Mouse (Mus musculus): ENCODE measurements at regions not wholly inside any gene's neighbourhood (a gene's known extent, or its start where the extent isn't known, plus 50 kb on each side); places are given as distances from the start of the nearest gene placed in this dataset.
A peak's percentile ranks its signal among the peaks of the same experiment; 100 is the strongest.

GRCm38 (mm10) chr9:116511450-116511849 lies 336.3 kb upstream of the Tgfbr2 start:
- peak; percentile 9 for DNase-seq

DNA sequence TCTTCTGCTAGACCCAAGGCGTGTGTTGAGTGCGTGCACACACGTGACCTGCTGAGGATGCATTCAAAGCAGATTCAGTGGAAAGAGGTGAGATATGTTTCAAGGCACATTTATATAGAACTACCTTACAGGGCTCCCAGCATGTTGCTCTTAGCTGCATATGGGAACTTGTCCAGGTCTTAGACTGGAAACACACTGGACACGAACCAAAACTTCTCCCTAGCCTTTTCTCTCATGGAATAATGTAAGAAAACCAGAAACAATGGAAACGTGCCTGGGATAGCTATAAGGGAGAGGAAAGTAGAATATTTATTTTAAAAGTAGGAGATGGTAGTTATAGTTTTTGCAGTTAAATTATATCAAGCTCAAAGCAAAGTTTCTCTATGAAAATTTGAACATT lies 332.6 kb upstream of the Tgfbr2 start:
- DNase-seq, result no peak

GRCm38 (mm10) chr9:116502831-116503230 lies 327.7 kb upstream of the Tgfbr2 start:
- no peak for DNase-seq

GRCm38 (mm10) chr9:116500951-116501350 lies 325.8 kb upstream of the Tgfbr2 start:
- no peak for DNase-seq

GRCm38 (mm10) chr9:116491227-116491626 lies 316.1 kb upstream of the Tgfbr2 start:
- no peak for DNase-seq

GRCm38 (mm10) chr9:116489787-116490186 lies 314.6 kb upstream of the Tgfbr2 start:
- DNase-seq, result peak; percentile 49

DNA sequence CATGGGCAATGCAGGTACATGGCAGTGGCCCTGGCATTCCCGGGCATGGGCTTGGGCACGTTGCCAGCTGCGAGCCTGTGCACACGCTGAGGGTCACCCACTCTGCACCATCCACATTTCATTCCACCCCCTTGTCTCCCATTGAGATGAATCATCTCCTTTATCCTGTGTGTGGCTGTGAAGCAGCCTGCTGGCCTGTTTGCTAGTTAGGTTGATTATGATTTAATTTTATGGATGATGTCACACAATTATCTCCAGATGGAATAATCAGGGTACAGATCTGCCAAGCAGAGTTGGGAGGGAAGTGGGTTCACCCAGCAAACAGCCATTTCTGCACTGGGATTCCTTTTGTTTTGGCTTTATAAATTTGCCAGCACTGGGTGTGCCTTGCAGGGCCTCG lies 314.1 kb upstream of the Tgfbr2 start:
- no peak for DNase-seq

- no peak for DNase-seq
These were observed 302.1 kb upstream of the Tgfbr2 start for GRCm38 (mm10) chr9:116477309-116477708.

GRCm38 (mm10) chr9:116475206-116475955 lies 300.2 kb upstream of the Tgfbr2 start:
- DNase-seq, result no peak

DNA sequence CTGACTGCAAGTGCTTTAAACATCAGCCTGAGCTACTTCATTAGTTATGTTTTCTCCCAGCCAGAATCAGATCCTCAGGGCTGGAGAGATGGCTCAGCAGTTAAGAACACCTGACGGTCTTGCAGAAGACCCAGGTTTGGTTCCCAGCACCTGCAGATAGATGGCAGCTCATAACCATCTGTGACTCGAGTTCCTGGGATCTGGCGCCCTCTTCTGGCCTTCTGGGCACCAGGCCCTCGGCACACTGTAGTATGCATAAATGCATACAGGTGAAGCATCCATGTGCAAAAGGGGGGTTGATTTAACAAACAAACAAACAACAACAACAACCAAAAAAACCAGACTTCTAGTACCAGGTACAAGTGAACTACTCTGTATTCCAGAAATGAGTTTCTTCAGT lies 297.7 kb upstream of the Tgfbr2 start:
- DNase-seq, result no peak

- DNase-seq, result peak; percentile 19
These were observed 293.6 kb upstream of the Tgfbr2 start for GRCm38 (mm10) chr9:116468569-116469250.

DNA sequence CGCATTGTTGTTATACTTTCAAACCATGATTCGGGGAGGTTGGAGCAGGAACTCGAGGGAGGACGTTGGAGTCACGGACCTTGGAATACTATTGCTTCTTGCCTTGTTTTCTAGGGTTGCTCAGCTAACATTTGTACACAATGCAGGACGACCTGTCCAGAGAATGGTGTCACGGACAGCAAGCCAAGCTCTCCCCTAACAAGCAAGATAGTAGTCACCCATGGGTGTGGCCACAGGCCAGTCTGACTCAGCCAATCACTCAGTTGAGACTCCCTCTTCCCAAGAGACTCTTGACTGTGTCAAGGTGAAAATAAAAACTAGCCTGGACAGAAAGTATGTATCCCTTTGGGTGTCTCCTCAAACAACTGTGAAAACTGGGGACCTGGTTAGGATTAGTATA lies 291.2 kb upstream of the Tgfbr2 start:
- DNase-seq, result no peak

DNA sequence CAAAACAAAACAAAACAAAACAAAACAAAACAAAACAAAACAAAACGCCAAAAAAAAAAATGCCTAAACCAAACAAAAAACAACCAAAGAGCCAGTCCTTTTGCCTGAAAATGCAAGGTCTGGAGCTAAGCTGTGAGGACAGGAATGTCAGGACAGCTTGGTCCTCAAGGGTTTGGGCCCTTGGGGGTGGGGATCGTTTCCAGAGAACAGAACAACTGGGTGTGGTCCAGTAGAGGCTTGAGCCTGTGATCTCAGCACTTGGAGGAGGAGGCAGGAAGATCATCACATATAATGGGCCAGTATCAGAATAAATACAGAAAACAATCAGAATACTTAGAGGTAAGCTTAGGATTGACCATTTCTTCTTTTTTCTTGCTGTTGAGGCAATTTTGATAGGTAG lies 289.5 kb upstream of the Tgfbr2 start:
- DNase-seq, result no peak

- DNase-seq, result no peak
These were observed 287.1 kb upstream of the Tgfbr2 start for GRCm38 (mm10) chr9:116462232-116462631.

- no peak for DNase-seq
These were observed 284.9 kb upstream of the Tgfbr2 start for GRCm38 (mm10) chr9:116460022-116460421.

GRCm38 (mm10) chr9:116452050-116452449 lies 276.9 kb upstream of the Tgfbr2 start:
- no peak for DNase-seq

DNA sequence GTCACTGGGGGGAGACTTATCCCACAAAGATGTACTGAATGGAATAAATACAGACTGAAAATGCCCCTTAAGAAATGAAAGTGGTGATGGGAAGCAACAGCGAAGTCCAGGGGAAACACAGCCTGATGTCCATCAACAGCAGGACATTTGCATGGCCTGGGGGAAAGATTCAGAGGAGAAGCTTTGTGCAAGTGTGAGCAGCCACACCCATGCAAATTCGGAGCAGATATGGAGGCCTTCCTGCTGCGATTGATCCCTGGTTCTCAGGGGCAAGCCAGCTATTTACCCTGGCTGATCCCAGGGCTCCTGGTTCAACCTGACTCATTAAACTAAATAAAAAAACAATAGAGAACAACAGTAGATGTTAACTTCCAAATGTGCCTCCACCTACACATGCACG lies 275.7 kb upstream of the Tgfbr2 start:
- DNase-seq, result no peak

DNA sequence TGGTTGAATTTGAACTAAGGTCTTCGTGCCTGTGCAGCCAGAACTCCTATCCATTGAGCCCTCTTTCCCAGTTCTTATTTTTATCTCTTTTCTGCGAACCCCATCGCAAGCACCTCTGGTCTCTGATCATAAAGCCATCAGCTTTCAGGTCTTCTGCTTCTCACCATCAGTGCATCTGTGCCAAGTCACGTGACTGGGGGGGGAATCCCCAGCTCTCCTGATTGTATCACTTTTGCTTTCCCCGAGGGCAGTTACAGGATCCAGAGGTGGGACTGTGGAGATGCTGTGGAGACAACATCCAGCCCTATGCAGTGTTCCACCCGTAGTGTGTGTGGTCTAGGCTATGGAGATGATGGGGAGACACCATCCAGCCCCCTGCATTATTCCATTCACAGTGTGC lies 272.6 kb upstream of the Tgfbr2 start:
- no peak for DNase-seq

GRCm38 (mm10) chr9:116438580-116438979 lies 263.4 kb upstream of the Tgfbr2 start:
- no peak for DNase-seq

- no peak for DNase-seq
These were observed 259.3 kb upstream of the Tgfbr2 start for GRCm38 (mm10) chr9:116434414-116434813.

DNA sequence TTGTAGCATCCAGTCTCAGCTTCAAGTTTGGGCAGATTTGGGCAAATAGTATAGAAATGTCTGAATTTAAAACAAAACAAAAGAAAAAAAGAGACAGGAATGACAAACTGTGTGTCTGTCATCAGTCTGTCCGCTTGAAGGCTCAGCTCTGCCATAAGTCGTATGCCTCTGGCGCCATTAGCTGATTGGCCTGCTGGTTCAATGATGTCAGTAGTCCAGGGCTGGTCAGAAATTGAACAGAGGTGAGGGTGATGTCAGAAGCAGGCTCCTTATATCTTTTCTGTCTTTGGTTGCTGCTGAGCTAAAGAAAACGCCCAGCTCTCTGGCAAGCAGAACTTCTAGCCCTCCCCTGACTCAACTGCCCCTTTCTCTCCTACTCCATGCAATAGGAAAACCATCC lies 253.9 kb upstream of the Tgfbr2 start:
- no peak for DNase-seq

GRCm38 (mm10) chr9:116428475-116428874 lies 253.3 kb upstream of the Tgfbr2 start:
- DNase-seq, result no peak

GRCm38 (mm10) chr9:116427278-116427677 lies 252.1 kb upstream of the Tgfbr2 start:
- no peak for DNase-seq

All from adrenal gland, postnatal 14 days (tissue).